Mouse (Mus musculus) liver, adult 2 months (tissue): Measurements from ENCODE around the gene Ap2s1. TPM values are rescaled to one million over a fixed set of nuclear protein-coding genes. Genes with fewer than 3 reads are reported as not detected.

ENCODE experiments used
- DNase-seq: peaks from one replicate; pipeline ENCODE4 v3.0.0-alpha.2; 2011; ENCODE audit warnings: low read depth, low spot score; ENCODE audit errors: extremely low read depth
- H3K27ac ChIP-seq: fragments of 200-500 bp; replicated peaks from 2 replicates; pipeline ENCODE4 v1.5.1; 2012; ENCODE audit warnings: low read depth, mild to moderate bottlenecking, control low read depth, inconsistent platforms, low read length; ENCODE audit not compliant: insufficient read depth
- H3K27me3 ChIP-seq: fragments of 200-500 bp; 2 replicates; pipeline ENCODE4 v1.6.1; 2012; ENCODE audit warnings: mild to moderate bottlenecking, moderate library complexity, low read length, inconsistent platforms; ENCODE audit not compliant: control insufficient read depth, insufficient read depth
- H3K36me3 ChIP-seq: fragments of 200-500 bp; 2 replicates; pipeline ENCODE4 v1.6.1; 2012; ENCODE audit warnings: low read length, inconsistent platforms; ENCODE audit not compliant: control insufficient read depth, insufficient read depth
- H3K4me1 ChIP-seq: fragments of 200-500 bp; 2 replicates; pipeline ENCODE4 v1.6.1; 2011; ENCODE audit warnings: low read length; ENCODE audit not compliant: control insufficient read depth, insufficient read depth
- H3K4me3 ChIP-seq: fragments of 200-500 bp; 2 replicates; pipeline ENCODE4 v1.5.1; 2011; ENCODE audit warnings: low read depth, mild to moderate bottlenecking, control low read depth, low read length, moderate library complexity; ENCODE audit not compliant: insufficient read depth
- H3K79me2 ChIP-seq: fragments of 200-500 bp; 2 replicates; pipeline ENCODE4 v1.6.1; 2012; ENCODE audit warnings: inconsistent platforms, mild to moderate bottlenecking, low read length, moderate library complexity; ENCODE audit not compliant: control insufficient read depth, insufficient read depth
- H3K9ac ChIP-seq: fragments of 200-500 bp; 2 replicates; pipeline ENCODE4 v1.6.1; 2012; ENCODE audit warnings: low read depth, mild to moderate bottlenecking, control low read depth, inconsistent platforms, low read length
- CTCF ChIP-seq: fragments of 200-500 bp; IDR thresholded peaks from 2 replicates; pipeline ENCODE4 v1.5.1; 2011; ENCODE audit warnings: low read depth, low read length, control low read depth
- POLR2A ChIP-seq: fragments of 200-500 bp; IDR thresholded peaks from 2 replicates; pipeline ENCODE4 v1.6.1; 2011; ENCODE audit warnings: low read length, control low read depth; ENCODE audit not compliant: insufficient read depth; ENCODE audit errors: extremely low read depth
- WGBS: fragments of 180-500 bp; shearing (Covaris S2); methylation state at CpG from one replicate; pipeline ENCODE4 v1.1.7; 2018; 5-methylcytosine and 5-hydroxymethylcytosine counted together
- polyA plus RNA-seq: library from polyadenylated mRNA; depleted of rRNA; stranded (reverse); fragments of >200 nt; gene quantifications from 2 replicates; pipeline ENCODE4 v1.2.3, GENCODE M21; 2012; rRNA removed
- total RNA-seq: library from RNA; depleted of rRNA; stranded (reverse); fragments of >200 nt; gene quantifications from 2 replicates; pipeline ENCODE4 v1.2.3, GENCODE M21; 2014; rRNA removed

The Ap2s1 gene
- total and polyA plus RNA-seq, 2 experiments = 116 to 171 TPM

DNA sequence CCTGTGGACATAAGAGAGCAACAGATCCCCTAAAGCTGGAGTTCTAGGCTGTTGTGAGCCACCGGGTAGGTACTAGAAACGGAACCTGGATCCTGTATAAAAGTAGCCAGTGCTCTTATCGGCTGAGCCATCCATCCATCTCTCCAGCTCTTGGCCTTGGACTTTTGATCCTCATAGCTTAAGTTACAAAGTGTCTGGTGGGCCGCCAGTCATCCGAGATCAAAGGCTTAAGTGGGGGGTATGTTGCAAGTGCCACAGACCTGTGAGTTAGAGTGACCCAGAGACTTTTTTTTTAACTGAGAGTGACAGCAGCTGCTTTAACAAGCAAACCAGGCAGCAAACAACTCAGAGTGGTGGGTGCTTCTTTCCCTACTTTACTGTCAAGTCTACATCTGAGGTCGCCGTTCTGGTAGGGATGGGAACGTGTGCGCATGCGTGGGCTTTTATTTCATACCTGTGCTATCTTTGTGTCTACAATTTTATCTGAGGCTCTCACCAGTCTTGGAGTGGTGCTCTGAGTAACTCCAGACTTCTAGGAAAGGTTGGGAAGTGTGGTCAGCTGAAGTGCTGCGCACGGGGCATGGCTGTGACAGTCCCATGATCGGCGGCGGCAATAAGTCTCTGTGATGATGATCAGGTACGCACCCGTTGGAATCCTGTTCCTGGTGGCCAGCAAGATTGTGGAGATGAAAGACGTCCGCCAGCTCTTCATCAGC lies 55.0 kb downstream of the Ap2s1 start:
- Histone ChIP-seq H3K4me3 (peak overlapping the region; percentile 39; the same call in 1 of the 2 replicates), H3K9ac (no peak overlapping the region), H3K4me1 (peaks cover 5% of the 10 kb centered on the region; the same call in 1 of the 2 replicates), H3K27me3 (no peaks in the 10 kb centered on the region), H3K27ac (no peak overlapping the region), H3K79me2 (no peaks in the 10 kb centered on the region), H3K36me3 (no peaks in the 10 kb centered on the region)
- WGBS = 48% methylated on average over 19 of the region's 19 CpGs
- TF ChIP-seq CTCF = no peak
- TF ChIP-seq POLR2A = no peak
- DNase-seq = peak; percentile 56

DNA sequence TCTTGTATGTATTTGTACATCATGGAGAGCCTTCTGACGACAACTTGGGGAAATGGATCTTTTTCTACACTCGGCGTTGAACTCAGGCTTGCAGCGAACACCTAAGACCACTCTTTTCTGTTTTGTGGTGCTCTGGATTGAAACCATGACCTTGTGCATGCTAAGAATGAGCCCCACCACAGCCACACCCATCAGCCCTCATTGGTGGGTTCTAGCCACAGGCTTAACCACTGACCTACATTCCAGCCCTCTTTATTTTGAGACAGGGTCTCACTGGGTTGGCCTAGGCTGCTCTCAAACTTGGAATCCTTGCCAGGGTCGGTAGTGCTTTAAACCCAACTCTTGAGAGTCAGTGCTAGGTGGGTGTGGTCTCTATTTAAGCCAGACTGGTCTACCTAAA lies 56.7 kb downstream of the Ap2s1 start:
- Histone ChIP-seq H3K4me3 (no peak overlapping the region), H3K27me3 (no peaks in the 10 kb centered on the region), H3K36me3 (no peaks in the 10 kb centered on the region), H3K27ac (no peak overlapping the region), H3K4me1 (peaks cover 5% of the 10 kb centered on the region; the same call in 1 of the 2 replicates), H3K9ac (no peak overlapping the region), H3K79me2 (no peaks in the 10 kb centered on the region)
- no peak for DNase-seq
- WGBS = 94% methylated on average over 5 of the region's 5 CpGs
- no peak for TF ChIP-seq POLR2A
- no peak for TF ChIP-seq CTCF

Other genes with a start within 250 kb of the Ap2s1 start
- 30.4 and 38.9 TPM in 2 replicates for gene Arhgap35, start 123.4 kb upstream of the Ap2s1 start, total RNA-seq
- gene Arhgap35, start 123.4 kb upstream of the Ap2s1 start, polyA plus RNA-seq = 20.7 and 22.2 TPM in 2 replicates
- not detected in 2 replicates for gene Ceacam15, start 62.7 kb upstream of the Ap2s1 start, total RNA-seq
- not detected in 2 replicates for gene Ceacam15, start 62.7 kb upstream of the Ap2s1 start, polyA plus RNA-seq
- gene Ceacam9, start 16.5 kb upstream of the Ap2s1 start, total RNA-seq = not detected in 2 replicates
- gene Ceacam9, start 16.5 kb upstream of the Ap2s1 start, polyA plus RNA-seq = not detected in 2 replicates
- 1.8 and 3.4 TPM in 2 replicates for gene Slc1a5, start 42.9 kb downstream of the Ap2s1 start, total RNA-seq
- gene Slc1a5, start 42.9 kb downstream of the Ap2s1 start, polyA plus RNA-seq = 2.6 and 4.2 TPM in 2 replicates
- 18.7 and 26.3 TPM in 2 replicates for gene Strn4, start 77.5 kb downstream of the Ap2s1 start, total RNA-seq
- 39.5 and 52.7 TPM in 2 replicates for gene Strn4, start 77.5 kb downstream of the Ap2s1 start, polyA plus RNA-seq
- gene Fkrp, start 78.3 kb downstream of the Ap2s1 start, total RNA-seq = 5.5 and 6.3 TPM in 2 replicates
- 14.3 and 15.3 TPM in 2 replicates for gene Fkrp, start 78.3 kb downstream of the Ap2s1 start, polyA plus RNA-seq
- 2.5 and 5.1 TPM in 2 replicates for gene Prkd2, start 104.5 kb downstream of the Ap2s1 start, total RNA-seq
- gene Prkd2, start 104.5 kb downstream of the Ap2s1 start, polyA plus RNA-seq = 7.8 and 11.7 TPM in 2 replicates
- under 0.01 and 0.20 TPM in 2 replicates for gene Dact3, start 136.9 kb downstream of the Ap2s1 start, total RNA-seq
- 0.52 and 0.64 TPM in 2 replicates for gene Dact3, start 136.9 kb downstream of the Ap2s1 start, polyA plus RNA-seq
- not detected in 2 replicates for gene Gng8, start 153.4 kb downstream of the Ap2s1 start, total RNA-seq
- 0.25 and 0.26 TPM in 2 replicates for gene Gng8, start 153.4 kb downstream of the Ap2s1 start, polyA plus RNA-seq
- gene Ptgir, start 168.1 kb downstream of the Ap2s1 start, total RNA-seq = 0.07 and 0.09 TPM in 2 replicates
- gene Ptgir, start 168.1 kb downstream of the Ap2s1 start, polyA plus RNA-seq = 0.09 and 0.33 TPM in 2 replicates
- 64.9 and 77.4 TPM in 2 replicates for gene Calm3, start 185.7 kb downstream of the Ap2s1 start, total RNA-seq
- 72.0 and 78.1 TPM in 2 replicates for gene Calm3, start 185.7 kb downstream of the Ap2s1 start, polyA plus RNA-seq
- gene Pnmal2, start 206.3 kb downstream of the Ap2s1 start, total RNA-seq = under 0.01 and 0.07 TPM in 2 replicates
- 0.02 and 0.10 TPM in 2 replicates for gene Pnmal2, start 206.3 kb downstream of the Ap2s1 start, polyA plus RNA-seq
- gene Pnmal1, start 221.3 kb downstream of the Ap2s1 start, total RNA-seq = not detected in 2 replicates
- gene Pnmal1, start 221.3 kb downstream of the Ap2s1 start, polyA plus RNA-seq = not detected in 2 replicates
- gene Gm42372, start 244.7 kb downstream of the Ap2s1 start, total RNA-seq = 0.07 TPM in 1 of 2 replicates, not detected in the other
- gene Gm42372, start 244.7 kb downstream of the Ap2s1 start, polyA plus RNA-seq = not detected in 2 replicates